ENCODE assay signal across 9 mouse cellular contexts in the genomic region with DNA sequence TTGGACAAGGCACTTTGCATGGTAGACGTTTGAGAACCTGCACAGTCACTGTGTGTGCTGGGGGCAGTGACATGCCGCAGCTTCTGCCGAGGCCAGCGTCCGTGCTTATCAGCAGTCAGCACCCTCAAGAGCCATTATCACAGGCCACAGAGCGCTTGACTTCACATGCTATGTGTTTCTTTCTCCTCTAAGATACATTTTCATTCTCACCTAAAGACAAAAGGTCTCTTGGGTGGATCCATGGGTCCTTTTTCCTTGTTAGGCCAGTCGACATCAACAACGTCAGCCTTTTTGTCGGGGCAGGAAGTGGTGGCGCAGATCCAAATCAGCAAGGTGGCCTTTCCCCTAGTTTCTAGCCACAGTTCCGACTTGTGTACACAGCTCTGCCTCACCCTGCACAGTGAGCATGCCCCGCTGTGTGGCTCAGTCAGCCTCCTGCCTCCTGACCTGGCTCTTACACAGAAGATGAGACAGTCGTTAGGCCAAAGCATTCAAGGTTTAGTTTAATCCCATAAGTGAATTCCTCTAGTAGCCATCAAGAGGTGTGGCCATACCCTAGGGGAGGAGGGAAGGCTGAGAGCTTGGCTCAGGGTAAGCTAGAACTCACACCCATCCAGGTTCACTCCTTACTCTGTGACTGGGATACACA.
DNase-seq lines count a peak whose midpoint lies in the region; ATAC-seq and TF ChIP-seq lines count a peak whose summit lies in the region.
"Had no signal": no experiment of that assay in that cellular context is flagged by ENCODE, and none has a peak within 500 bp of the region (broad histone marks: within the 10 kb centered on the region; RNA-seq: fewer than 3 reads in every experiment).

No protein-coding gene starts in this region.

- H3K27ac ChIP-seq in intestine, embryonic 15.5 days: no peak overlapping the region
- H3K27ac ChIP-seq in liver, embryonic 12.5 days: peak overlapping the region; percentile 99
- H3K27ac ChIP-seq: embryonic facial prominence, embryonic 15.5 days had no signal

- H3K27me3 ChIP-seq in G1E (ENCODE audit: insufficient read depth, low read length): no peaks in the 10 kb centered on the region
- no peaks in the 10 kb centered on the region for H3K27me3 ChIP-seq in intestine, embryonic 15.5 days (replicated peaks)
- H3K27me3 ChIP-seq in liver, embryonic 12.5 days (replicated peaks): no peaks in the 10 kb centered on the region
- H3K27me3 ChIP-seq: embryonic facial prominence, embryonic 15.5 days had no signal

- no peak for TF ChIP-seq CTCF in G1E (IDR thresholded peaks at IDR 0.05; ENCODE audit: low read depth, low read length)

- no peak overlapping the region for H3K4me2 ChIP-seq in intestine, embryonic 15.5 days (replicated peaks)
- H3K4me2 ChIP-seq in liver, embryonic 12.5 days: peak overlapping the region; percentile 65
- H3K4me2 ChIP-seq: embryonic facial prominence, embryonic 15.5 days had no signal

- H3K4me1 ChIP-seq in G1E (ENCODE audit: insufficient read depth, low read depth, low read length): peaks cover 77% of the 10 kb centered on the region
- H3K4me1 ChIP-seq in intestine, embryonic 15.5 days (replicated peaks): peaks cover 11% of the 10 kb centered on the region; the same call in 1 of the 2 replicates
- H3K4me1 ChIP-seq in liver, embryonic 12.5 days: peaks cover 56% of the 10 kb centered on the region
- H3K4me1 ChIP-seq: embryonic facial prominence, embryonic 15.5 days had no signal

- peak; percentile 5 to 15 for DNase-seq in cerebellum, postnatal 10 days
- DNase-seq in cerebellum, adult 9-11 months: no peak
- peak; percentile 67 for DNase-seq in G1E (ENCODE audit: low spot score)
- peak; percentile 21 to 42 for DNase-seq in frontal cortex, postnatal 10 days (ENCODE audit: low spot score in 2 of 2)
- DNase-seq in right cerebral cortex, adult 2 months (ENCODE audit: low spot score in 2 of 2): peak; percentile 9 to 22
- peak; percentile 54 for DNase-seq in urinary bladder, adult 2 months (ENCODE audit: low spot score)

- H3K9me3 ChIP-seq in G1E (replicated peaks): no peaks in the 10 kb centered on the region
- no peaks in the 10 kb centered on the region for H3K9me3 ChIP-seq in intestine, embryonic 15.5 days
- no peaks in the 10 kb centered on the region for H3K9me3 ChIP-seq in liver, embryonic 12.5 days (replicated peaks)
- H3K9me3 ChIP-seq: embryonic facial prominence, embryonic 15.5 days had no signal

- H3K9ac ChIP-seq in intestine, embryonic 15.5 days: no peak overlapping the region
- H3K9ac ChIP-seq in liver, embryonic 12.5 days: peak overlapping the region; percentile 57
- H3K9ac ChIP-seq: embryonic facial prominence, embryonic 15.5 days had no signal

- no peaks in the 10 kb centered on the region for H3K36me3 ChIP-seq in G1E (replicated peaks)
- no peaks in the 10 kb centered on the region for H3K36me3 ChIP-seq in intestine, embryonic 15.5 days
- no peaks in the 10 kb centered on the region for H3K36me3 ChIP-seq in liver, embryonic 12.5 days
- H3K36me3 ChIP-seq: embryonic facial prominence, embryonic 15.5 days had no signal

- 45% methylated on average over 13 of the region's 13 CpGs for WGBS in intestine, embryonic 15.5 days
- WGBS in liver, embryonic 12.5 days (ENCODE audit: insufficient replicate concordance): 10% methylated on average over 13 of the region's 13 CpGs

- peak; percentile 89 for ATAC-seq in G1E (ENCODE audit: extremely low read depth, insufficient number of reproducible peaks, low FRiP score, poor library complexity, severe bottlenecking)
- peak; percentile 89 for ATAC-seq in intestine, embryonic 15.5 days
- peak; percentile 97 for ATAC-seq in liver, embryonic 12.5 days

- H3K4me3 ChIP-seq in G1E (ENCODE audit: low read depth, low read length): peak overlapping the region; percentile 62; the same call in 1 of the 2 replicates
- no peak overlapping the region for H3K4me3 ChIP-seq in intestine, embryonic 15.5 days (replicated peaks)
- peak overlapping the region; percentile 15; the same call in 1 of the 2 replicates for H3K4me3 ChIP-seq in liver, embryonic 12.5 days
- H3K4me3 ChIP-seq: embryonic facial prominence, embryonic 15.5 days had no signal
